Mouse (Mus musculus): ENCODE data around the gene Clasp1.
A peak's percentile ranks its signal among the peaks of the same experiment; 100 is the strongest.

Gene Clasp1

DNA sequence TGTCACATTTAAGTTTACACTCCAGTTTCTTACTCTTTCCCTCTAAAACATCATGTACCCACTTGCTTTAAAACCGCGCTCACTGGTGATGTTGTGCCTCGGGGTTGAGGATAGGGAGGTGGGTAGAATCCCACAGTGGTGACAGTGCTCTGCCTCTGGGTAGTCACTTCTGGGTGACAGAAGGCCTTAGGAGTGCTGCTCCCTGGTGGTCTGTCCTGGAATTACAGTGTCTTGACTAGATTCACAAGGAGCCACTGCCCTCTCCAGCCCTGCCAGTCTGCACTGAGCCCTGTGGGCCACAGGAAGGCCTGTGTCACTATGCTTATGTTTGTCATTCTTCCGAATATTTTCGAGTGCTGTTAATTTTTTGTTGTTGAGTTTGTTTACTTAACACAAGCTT, 109.5 kb downstream of the Clasp1 start:
- peak; percentile 87 to 88 for DNase-seq (ENCODE audit: low spot score in 2 of 2)

DNA sequence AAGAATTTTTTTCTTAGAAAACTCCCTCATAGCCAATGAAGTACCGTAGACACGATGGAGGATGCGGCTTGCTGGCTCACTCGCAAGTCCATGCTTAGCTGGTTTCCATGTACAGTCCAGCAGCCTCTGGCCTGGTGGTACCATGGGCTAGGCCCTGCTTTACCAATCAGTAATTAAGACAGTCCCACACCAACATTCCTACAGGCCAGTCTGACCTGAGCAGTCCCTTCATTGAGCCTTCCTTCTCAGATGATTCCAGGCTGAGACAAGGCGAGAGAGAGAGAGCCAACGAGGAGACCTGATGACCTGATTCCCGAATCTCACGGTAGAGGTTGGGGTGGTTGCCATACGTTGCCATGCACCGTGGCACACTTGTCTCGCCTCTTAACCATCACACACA, 111.7 kb downstream of the Clasp1 start:
- no peak for DNase-seq (ENCODE audit: low spot score in 2 of 2)

DNA sequence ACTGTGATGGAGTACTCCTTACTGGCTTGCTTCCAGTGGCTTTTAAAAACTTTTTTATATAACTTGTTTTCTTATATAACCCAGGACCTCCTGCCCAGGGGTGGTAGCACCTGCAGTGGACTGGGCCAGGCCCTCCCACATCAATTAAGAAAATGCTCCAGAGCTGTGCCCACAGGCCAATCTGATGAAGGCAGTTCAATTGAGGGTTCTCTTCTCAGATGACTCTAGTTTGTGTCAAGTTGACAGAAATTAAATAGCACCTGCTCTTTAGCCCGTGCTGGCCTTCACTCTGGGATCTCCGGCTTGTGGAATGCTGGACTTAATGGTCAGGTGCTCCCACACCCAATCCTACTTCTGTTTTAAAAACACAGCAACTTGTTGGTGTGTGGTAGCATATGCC, 112.8 kb downstream of the Clasp1 start:
- no peak for DNase-seq (ENCODE audit: low spot score in 2 of 2)

DNA sequence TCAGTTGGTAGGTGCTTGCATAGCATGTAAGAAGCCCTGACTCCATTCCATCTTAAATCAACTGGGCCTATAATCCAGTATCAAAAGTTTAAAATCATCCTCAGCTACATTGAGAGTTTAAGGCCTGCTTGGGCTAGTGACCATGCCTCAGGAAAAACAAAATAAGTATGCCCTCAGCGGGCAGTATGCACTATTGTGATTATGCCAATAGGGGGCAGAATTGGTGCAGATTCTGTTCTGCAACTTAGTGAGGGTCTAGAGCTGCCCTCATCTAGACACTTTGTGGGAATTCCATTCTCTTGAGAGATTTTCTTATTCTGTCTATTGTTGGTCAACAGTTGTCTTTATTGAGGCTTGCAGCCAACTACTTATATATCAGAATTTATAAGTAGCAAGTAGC, 116.9 kb downstream of the Clasp1 start:
- no peak for DNase-seq (ENCODE audit: low spot score in 2 of 2)

DNA sequence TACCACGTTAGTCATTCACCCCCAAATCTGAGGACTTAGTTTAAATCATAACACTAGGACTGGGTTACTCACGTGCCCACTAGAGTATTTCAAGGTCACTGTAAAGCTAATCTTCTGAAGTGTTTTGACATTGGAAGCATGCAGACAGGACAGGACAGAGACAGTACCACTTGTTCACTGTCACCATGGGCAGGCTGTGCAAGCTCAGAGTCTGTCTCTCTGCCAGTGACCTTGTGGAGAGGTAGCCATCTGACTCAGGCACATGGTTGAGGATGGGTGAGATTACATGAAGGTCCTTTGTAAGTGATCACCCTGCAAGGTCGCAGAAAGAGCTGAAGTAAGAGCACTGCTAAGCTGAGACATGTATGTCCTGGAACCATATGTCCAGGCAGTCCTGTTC, 122.1 kb downstream of the Clasp1 start:
- no peak for DNase-seq (ENCODE audit: low spot score in 2 of 2)

DNA sequence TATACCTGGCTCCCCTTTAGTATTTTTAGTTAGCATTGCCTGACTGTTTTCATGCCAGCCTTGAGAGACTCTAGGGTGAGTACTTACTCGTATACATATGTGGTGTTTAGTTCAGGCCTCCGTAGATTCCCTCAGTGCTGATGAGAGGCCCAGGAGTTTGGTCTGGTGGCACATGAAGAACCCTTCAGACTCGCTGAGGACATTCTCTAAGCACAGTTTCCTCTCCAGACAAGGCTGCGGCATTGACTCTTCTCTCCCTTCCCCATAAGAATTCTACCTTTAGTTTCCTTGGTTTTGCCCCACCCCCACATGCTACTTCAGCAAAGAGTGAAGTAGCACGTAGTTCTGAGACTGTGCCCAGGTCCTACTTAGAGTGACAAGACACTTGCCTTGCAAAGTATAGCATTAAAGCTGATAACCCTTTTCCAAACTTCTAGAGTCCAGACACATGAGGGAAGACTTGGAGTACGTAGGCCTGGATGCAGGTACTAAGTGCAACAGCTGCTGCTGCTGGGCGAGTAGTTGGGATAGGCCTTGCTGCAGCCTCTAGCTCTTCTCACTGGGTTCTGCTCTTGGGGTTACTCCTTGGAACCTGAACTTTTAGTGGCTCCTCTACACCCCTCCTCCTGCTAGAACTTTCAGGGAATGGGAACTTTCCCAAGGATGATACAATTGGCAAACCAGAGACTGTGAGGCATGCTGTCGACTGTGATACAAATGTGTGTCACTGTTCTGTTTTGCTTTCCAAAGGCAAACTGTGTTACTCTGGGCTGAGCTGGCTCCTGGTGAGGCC, 123.1 kb downstream of the Clasp1 start:
- DNase-seq (ENCODE audit: low spot score in 2 of 2), result no peak

DNA sequence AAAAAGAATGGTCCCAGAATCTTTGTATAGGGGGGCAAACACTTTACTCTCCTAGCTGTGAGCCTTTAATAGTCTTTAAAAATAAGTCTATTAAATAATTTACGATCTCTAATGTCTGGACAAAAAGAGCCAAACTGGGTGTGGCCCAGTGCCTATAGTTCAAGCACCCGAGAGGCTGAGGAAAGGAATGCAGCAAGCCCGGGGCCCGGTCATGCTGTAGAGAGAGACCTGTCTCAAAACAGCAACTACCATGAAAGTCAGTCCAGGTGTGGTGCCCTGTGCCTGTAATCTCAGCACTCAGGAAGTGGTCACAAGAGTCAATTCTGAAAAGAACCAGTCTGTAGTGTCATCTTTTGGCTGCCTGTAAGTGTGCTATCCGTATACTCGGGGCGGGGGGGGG, 127.4 kb downstream of the Clasp1 start:
- no peak for DNase-seq (ENCODE audit: low spot score in 2 of 2)

DNA sequence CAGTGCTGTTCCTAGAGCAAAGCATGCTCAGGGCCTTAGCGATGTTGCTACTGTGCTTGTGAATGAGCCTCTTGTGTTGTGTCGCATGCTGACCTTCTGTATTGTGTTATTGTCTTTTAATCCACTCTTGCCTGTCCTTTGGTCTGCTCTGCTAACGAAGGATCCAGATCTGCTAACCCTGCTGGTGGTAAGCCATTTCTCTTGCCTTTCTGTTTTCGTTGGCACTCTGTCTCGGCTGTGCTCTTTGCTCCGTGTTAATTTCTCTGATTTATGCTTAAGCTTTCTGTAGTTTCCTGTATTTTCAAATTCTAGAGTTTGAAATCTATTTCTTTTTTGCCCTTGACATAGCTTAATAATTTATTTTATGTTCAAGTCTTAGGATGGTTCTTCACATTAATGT, 134.3 kb downstream of the Clasp1 start:
- no peak for DNase-seq (ENCODE audit: low spot score in 2 of 2)

DNA sequence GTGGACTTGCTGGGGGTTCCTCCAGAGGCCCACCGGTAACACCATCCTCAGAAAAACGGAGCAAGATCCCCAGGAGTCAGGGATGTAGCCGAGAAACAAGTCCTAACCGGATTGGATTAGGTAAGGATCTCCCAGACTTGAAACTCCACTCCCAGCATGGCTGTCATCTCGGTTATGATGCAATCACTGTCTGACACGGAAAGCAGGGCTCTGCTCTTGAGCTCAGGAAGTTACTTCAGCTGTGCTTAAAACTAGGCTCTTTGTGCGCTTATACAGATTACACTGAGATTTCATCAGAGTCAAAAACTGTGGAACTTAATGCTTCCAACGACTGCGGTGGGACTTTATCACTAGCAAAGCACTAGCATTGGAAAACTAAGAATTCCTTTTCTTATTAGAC, 136.5 kb downstream of the Clasp1 start:
- DNase-seq (ENCODE audit: low spot score in 2 of 2), result no peak

DNA sequence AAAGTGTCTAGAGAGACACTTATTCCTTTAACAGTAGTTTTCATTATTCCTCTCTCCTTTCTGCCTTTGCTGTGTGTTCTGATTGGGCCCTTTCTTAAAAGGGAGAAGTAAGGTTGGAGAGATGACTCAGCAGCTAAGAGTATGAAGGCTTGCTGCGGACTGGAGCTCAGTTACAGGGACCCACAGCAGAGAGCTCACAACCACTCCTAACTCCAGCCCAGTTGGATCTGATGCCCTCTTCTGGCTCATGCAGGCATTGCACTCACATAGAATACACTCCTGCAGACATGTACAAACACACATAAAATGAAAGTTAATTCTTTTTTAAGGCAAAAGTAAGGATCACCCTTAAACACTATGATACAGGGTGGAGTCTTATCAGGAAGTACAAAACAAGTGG, 140.4 kb downstream of the Clasp1 start:
- no peak for DNase-seq (ENCODE audit: low spot score in 2 of 2)

DNA sequence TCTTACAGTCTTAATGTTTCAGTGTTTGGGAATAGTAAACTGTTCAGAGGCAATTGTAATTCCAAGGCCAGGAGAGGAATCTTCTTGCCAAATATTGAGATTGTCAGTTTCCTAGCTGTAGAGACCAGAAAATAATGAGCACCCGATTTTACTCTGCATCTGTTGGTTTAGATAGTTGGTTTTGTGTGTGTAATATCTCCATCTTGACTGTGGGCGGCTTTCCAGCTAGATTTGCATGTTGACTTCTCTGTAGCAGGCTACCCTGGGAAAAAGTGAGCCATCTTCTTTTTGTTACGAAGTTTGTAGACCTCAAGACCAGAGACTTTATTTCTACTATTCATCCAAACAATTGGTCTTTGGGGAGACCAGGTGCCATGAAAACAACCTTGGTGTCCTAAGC, 142.4 kb downstream of the Clasp1 start:
- no peak for DNase-seq (ENCODE audit: low spot score in 2 of 2)

DNA sequence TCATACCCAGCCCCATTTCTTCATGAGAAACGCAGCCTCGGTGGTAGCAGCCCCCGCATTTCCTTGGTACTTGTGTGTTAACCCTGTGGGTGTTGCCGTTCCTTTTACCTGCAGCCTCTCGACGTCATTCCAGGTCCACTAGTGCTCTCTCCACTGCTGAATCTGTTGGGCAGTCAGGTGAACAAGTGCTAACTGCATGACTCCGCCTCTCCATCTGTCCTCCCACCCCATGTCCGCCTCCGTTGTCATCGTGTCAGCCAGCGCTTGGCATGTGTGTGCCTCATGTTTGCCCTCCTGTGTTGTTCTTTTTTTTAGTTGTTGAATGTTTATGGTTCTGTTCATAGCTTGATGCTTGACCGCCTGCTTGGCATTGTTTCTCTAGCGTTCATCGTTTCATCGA, 147.2 kb downstream of the Clasp1 start:
- peak in 1 of 2 experiments; percentile 23 for DNase-seq (ENCODE audit: low spot score in 2 of 2)

DNA sequence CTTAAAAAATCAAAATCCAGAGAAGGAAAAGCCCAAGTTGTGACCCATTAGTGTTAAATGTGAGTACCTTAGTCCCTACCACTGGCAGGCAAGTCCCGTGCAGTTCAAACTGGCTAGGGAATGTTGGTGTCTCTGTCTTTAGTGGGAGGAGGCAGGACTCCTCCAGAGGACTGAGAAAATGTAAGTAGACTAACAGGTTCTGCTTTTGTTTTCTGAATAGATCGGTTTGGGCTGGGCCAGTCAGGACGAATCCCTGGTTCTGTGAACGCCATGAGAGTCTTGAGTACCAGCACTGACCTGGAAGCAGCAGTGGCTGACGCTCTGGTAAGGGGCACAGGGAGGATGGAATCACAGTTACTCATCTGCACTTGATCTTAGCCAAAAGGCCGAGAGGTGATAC, 150.2 kb downstream of the Clasp1 start:
- DNase-seq (ENCODE audit: low spot score in 2 of 2), result no peak

DNA sequence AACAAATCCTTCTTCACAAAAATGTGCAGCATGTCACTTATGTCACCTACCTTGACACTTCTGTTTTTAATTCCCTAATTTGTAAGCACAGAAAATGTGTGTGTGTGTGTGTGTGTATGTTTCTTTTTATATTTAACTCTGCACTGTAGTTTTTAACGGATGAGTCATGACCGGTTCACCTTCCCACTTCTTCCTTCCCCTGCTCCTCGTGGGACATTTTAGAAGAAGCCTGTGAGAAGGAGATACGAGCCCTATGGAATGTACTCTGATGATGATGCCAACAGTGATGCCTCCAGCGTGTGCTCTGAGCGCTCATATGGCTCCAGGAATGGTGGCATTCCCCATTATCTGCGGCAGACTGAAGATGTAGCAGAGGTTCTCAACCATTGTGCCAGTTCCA, 154.0 kb downstream of the Clasp1 start:
- no peak for DNase-seq (ENCODE audit: low spot score in 2 of 2)

DNA sequence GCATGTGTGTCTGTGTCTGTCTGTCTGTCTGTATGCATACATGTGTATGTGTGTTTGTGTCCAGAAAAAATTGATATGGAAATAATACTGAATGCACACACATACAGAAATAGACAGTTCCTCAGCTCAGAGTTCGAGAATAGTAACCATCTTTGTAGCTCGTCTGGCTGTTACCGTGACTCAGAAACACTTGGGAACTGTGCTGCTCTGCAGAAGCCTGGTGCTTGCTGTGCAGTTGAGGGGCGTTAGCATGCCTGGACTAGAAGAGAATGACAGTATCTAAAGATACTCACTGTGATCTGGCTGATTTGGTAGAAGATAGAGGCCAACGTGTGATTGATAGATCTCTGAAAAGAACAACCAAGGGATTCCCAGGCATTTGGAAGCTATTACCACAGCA, 159.9 kb downstream of the Clasp1 start:
- peak; percentile 31 for DNase-seq (ENCODE audit: low spot score in 2 of 2)

DNA sequence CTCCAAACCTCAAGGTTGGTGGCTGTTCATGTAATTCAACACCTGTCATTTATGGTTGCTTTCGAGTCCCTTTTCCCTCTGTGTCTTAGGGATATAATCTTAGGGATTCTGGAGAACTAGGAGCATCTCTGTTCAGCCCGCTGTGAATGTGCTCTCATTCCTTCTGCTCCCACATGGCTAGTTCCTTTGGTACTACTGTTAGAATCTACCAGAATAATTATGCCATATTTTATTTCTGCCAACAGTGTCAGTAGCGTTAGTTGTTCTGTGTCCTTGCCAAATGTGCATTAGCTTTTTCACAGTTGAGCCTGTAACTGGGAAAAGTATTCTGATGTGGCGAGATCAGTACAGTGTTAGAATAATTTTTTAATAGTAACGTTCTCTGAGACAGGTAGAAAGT, 162.3 kb downstream of the Clasp1 start:
- no peak for DNase-seq (ENCODE audit: low spot score in 2 of 2)

DNA sequence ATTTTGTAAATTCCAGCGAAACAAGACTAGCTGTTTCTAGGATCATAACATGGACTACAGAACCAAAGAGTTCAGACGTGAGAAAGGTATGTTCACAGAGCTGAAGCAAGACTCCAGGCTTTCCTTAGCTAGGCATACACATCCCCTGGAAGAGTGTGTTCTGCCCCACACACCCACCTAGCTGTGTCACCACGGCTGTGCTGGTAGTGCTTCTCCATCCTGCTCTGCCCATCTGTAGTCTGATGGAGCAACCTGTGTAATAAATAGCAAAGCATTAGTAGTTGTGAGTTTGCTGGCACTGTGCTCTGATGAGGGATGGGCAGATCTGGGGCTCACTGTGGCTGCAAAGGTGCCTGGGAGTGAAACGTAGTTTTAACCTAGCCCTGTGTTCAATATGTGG, 163.2 kb downstream of the Clasp1 start:
- DNase-seq (ENCODE audit: low spot score in 2 of 2), result no peak

DNA sequence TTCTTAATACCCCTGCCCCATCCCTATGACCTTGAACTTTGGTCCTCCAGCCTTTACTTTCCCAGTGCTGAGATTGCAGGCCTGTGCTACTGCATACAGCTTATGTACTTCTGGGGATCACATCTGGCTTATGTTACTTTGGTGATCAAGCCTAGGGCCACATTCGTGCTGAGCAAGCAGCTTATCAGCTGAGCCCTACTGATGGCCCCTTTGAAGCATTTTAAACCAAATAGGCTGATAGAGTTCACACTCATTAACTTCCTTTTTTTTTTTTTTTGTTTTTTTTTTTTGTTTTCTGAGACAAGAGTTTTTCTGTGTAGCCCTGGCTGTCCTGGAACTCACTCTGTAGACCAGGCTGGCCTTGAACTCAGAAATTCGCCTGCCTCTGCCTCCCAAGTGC, 164.2 kb downstream of the Clasp1 start:
- DNase-seq (ENCODE audit: low spot score in 2 of 2), result no peak

DNA sequence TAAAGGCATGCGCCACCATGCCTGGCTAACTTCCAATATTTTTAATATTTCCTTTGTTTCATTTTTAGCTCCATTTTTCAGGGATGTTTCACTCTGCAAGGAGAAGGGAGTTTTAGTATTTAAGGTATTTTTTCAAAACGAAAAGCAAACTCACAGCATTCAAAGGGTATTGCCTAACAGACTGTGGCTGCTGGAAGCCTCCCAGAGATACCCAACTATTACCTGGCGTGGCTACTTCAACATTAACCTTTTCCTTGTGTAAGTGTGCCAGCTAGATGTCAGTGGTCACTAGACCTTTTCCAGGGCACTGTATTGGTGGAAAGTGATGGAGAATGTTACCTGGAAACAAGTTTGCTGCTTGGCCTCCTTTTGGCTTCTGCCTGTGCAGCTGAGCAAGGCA, 164.6 kb downstream of the Clasp1 start:
- DNase-seq (ENCODE audit: low spot score in 2 of 2), result no peak

DNA sequence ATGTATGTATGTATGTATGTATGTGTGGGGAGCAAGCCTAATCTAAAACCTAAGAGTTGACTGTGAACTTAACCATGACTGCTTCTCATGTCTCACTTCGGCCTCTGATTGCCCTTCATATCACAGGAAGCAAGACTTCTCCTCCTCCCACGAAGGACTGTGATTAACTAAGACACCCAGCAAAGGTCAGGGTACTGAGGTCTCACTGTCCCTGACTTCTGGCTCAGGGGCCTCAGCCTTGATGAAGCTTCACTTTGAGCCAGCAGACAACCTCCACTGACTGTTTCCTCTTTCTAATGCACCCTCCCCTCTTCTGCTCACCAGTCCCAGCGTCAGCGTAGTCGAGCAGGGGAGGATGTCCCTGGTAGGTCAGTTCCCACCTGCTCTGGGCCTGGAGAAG, 166.1 kb downstream of the Clasp1 start:
- DNase-seq (ENCODE audit: low spot score in 2 of 2), result no peak

DNA sequence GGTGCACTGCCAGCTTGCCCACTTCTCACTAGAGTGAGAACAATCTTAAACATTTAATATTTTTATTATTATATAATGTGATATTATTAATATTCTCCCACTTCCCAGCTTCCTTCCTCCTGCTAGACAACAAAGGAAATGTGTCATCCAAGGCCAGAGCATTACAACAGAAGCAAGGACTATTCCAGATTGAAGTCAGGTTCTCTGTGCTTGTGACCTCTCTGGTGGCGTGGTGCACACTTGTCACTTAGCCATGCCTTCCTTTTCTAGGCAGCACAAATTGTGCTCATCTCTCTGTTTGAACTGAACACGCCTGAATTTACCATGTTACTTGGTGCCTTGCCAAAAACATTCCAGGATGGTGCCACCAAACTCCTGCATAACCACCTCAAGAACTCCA, 170.9 kb downstream of the Clasp1 start:
- DNase-seq (ENCODE audit: low spot score in 2 of 2), result no peak

DNA sequence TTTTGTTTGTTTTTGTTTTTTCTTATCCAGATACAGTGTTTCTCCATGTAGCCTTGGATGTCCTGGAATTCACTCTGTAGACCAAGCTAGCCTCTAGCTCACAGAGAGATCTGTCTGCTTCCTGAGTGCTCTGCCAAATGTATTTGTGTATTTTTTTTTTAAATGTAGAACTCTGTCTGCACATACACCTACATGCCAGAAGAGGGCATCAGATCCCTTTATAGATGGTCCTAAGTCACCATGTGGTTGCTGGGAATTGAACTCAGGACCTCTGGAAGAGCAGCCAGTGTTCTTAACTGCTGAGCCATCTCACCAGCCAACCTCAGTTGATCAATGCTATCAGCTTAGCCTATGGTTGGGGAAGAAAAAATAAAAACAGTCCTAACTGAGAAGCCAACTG, 175.7 kb downstream of the Clasp1 start:
- DNase-seq (ENCODE audit: low spot score in 2 of 2), result no peak

DNA sequence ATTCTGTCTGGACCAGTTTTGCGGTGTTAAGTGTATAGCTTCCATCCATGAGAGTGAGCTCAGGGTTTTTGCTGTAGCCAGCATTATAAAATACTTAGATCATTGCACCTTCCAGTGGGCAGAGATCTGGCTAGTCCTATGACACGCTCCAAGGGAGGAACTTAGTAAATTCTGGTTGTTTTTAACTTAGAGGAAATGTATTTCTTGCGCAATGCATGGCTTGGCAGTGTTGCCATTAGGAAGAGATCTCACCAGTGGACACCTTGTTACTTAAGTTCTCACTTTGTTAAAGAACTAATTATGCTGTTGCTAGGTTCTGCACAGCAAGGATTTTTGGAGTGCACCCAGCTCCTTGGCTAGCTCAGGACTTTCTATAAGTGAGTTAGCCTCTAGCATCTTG, 178.8 kb downstream of the Clasp1 start:
- DNase-seq (ENCODE audit: low spot score in 2 of 2), result no peak

DNA sequence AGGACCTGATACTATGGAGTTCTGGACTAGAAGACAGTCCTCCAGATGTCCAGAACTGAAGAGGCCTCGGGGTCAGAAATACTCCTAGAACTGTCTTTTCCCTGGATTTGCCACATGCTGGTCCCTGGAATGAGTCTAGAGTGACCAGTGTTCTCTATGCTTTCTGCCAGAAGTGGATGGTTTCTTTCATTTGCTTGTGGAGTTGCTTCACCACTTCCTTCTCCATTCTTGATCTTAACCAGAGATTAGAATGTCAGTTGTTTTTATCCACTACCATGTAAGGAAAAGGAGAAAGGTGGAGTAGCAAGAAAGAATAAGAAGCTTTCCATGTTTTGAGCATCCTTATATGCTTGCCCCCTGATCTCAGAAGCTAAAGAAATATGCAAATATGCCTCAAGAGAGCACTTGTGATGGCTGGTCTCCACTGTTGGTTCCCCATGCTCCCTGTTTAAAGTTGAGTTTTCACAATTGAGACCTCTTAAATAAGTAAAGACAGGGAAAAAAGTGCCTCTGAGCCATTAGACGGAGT, 191.4 kb downstream of the Clasp1 start:
- DNase-seq (ENCODE audit: low spot score in 2 of 2), result no peak

Measured in right cerebral cortex, adult 2 months (tissue).